Mouse (Mus musculus): ENCODE measurements at regions not wholly inside any gene's neighbourhood (a gene's known extent, or its start where the extent isn't known, plus 50 kb on each side); places are given as distances from the start of the nearest gene placed in this dataset.

- ATAC-seq (ENCODE audit: insufficient read depth, low FRiP score, low read depth) = no peak
- Histone ChIP-seq H3K4me1 (no peaks in the 10 kb centered on the region), H3K4me3 (replicated peaks) (no peak overlapping the region), H3K9ac (no peak overlapping the region), H3K27ac (peak overlapping the region; percentile 59), H3K36me3 (no peaks in the 10 kb centered on the region), H3K4me2 (no peak overlapping the region), H3K9me3 (no peaks in the 10 kb centered on the region), H3K27me3 (replicated peaks) (no peaks in the 10 kb centered on the region)
- 80% methylated on average over 11 of the region's 11 CpGs for WGBS
These were observed 240.9 kb downstream of the 3110018I06Rik start for GRCm38 (mm10) chr12:107729301-107729700.

GRCm38 (mm10) chr12:107730940-107731339 is 242.5 kb downstream of the 3110018I06Rik start:
- no peak overlapping the region for H3K4me2 ChIP-seq
- no peak overlapping the region for H3K9ac ChIP-seq
- H3K36me3 ChIP-seq = no peaks in the 10 kb centered on the region
- H3K27me3 ChIP-seq (replicated peaks) = no peaks in the 10 kb centered on the region
- no peaks in the 10 kb centered on the region for H3K4me1 ChIP-seq
- H3K27ac ChIP-seq = no peak overlapping the region
- H3K9me3 ChIP-seq = no peaks in the 10 kb centered on the region
- WGBS = 75% methylated on average over 4 of the region's 4 CpGs
- ATAC-seq (ENCODE audit: insufficient read depth, low FRiP score, low read depth) = no peak
- no peak overlapping the region for H3K4me3 ChIP-seq (replicated peaks)

GRCm38 (mm10) chr12:107734536-107734935 is 246.1 kb downstream of the 3110018I06Rik start:
- Histone ChIP-seq H3K36me3 (no peaks in the 10 kb centered on the region), H3K4me1 (no peaks in the 10 kb centered on the region), H3K4me3 (replicated peaks) (no peak overlapping the region), H3K27me3 (replicated peaks) (no peaks in the 10 kb centered on the region), H3K4me2 (no peak overlapping the region), H3K27ac (no peak overlapping the region), H3K9me3 (no peaks in the 10 kb centered on the region), H3K9ac (no peak overlapping the region)
- ATAC-seq (ENCODE audit: insufficient read depth, low FRiP score, low read depth) = no peak
- 89% methylated on average over 6 of the region's 6 CpGs for WGBS

DNA sequence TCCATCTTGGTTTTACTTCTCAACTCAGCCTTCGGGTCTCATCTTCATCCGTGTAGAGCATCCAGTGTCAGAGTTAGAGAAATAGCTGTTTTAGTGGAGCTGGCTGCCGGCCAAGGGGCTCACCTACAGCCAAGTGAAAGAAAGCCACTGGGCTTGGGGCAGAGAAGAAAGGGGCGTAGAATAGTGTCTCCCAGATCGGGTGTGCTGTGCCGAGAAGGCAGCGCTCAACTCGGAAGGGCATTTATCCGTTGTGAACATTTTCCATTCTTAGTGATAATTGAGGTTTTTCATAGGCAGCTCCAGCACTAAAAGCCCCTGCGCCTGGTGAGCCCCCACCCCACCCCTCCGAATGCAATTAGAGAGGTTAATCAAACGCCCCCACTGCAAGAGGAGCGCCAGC is 254.2 kb downstream of the 3110018I06Rik start:
- Histone ChIP-seq H3K36me3 (no peaks in the 10 kb centered on the region), H3K9ac (no peak overlapping the region), H3K27me3 (replicated peaks) (no peaks in the 10 kb centered on the region), H3K4me1 (no peaks in the 10 kb centered on the region), H3K4me3 (replicated peaks) (no peak overlapping the region), H3K27ac (no peak overlapping the region), H3K9me3 (no peaks in the 10 kb centered on the region), H3K4me2 (no peak overlapping the region)
- WGBS = 67% methylated on average over 13 of the region's 13 CpGs
- ATAC-seq (ENCODE audit: insufficient read depth, low FRiP score, low read depth) = no peak

DNA sequence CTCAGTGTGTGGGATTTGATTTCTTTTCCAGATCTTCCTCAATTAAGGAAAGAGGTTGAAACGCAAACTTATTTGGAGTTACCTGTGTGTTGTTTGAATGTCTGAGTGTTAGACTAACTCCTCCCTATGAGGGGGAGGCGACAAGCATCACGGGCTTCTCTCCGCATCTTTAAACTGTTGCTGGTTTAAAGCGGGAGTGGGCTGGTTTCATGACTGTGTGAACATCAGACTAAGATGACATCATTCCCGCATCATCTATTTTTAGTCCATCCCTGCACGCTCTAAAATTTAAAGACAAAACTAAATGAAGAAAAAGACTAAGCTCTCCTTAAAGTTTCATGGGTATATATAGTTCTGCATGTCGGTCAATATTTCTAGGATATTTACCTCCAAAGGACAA is 256.4 kb downstream of the 3110018I06Rik start:
- Histone ChIP-seq H3K36me3 (no peaks in the 10 kb centered on the region), H3K9me3 (no peaks in the 10 kb centered on the region), H3K27me3 (replicated peaks) (no peaks in the 10 kb centered on the region), H3K27ac (no peak overlapping the region), H3K4me1 (no peaks in the 10 kb centered on the region), H3K9ac (no peak overlapping the region), H3K4me3 (replicated peaks) (no peak overlapping the region), H3K4me2 (no peak overlapping the region)
- WGBS = 86% methylated on average over 8 of the region's 8 CpGs
- no peak for ATAC-seq (ENCODE audit: insufficient read depth, low FRiP score, low read depth)

- no peak for ATAC-seq (ENCODE audit: insufficient read depth, low FRiP score, low read depth)
- no peak overlapping the region for H3K4me2 ChIP-seq
- H3K4me3 ChIP-seq (replicated peaks) = no peak overlapping the region
- H3K27me3 ChIP-seq (replicated peaks) = no peaks in the 10 kb centered on the region
- 57% methylated on average over 18 of the region's 18 CpGs for WGBS
- H3K9me3 ChIP-seq = no peaks in the 10 kb centered on the region
- no peak overlapping the region for H3K9ac ChIP-seq
- H3K27ac ChIP-seq = no peak overlapping the region
- peaks cover 12% of the 10 kb centered on the region for H3K4me1 ChIP-seq
- no peaks in the 10 kb centered on the region for H3K36me3 ChIP-seq
These were observed 254.7 kb downstream of the Bcl11b start for GRCm38 (mm10) chr12:107748481-107749380.

GRCm38 (mm10) chr12:107749381-107750085 is 253.9 kb downstream of the Bcl11b start:
- Histone ChIP-seq H3K9ac (no peak overlapping the region), H3K4me3 (replicated peaks) (no peak overlapping the region), H3K9me3 (no peaks in the 10 kb centered on the region), H3K4me2 (no peak overlapping the region), H3K27ac (no peak overlapping the region), H3K27me3 (replicated peaks) (no peaks in the 10 kb centered on the region), H3K4me1 (peaks cover 12% of the 10 kb centered on the region), H3K36me3 (no peaks in the 10 kb centered on the region)
- 66% methylated on average over 11 of the region's 11 CpGs for WGBS
- no peak for ATAC-seq (ENCODE audit: insufficient read depth, low FRiP score, low read depth)

GRCm38 (mm10) chr12:107750285-107750927 is 253.0 kb downstream of the Bcl11b start:
- Histone ChIP-seq H3K4me2 (no peak overlapping the region), H3K4me1 (peaks cover 12% of the 10 kb centered on the region), H3K4me3 (replicated peaks) (no peak overlapping the region), H3K27ac (no peak overlapping the region), H3K36me3 (no peaks in the 10 kb centered on the region), H3K9me3 (no peaks in the 10 kb centered on the region), H3K27me3 (replicated peaks) (no peaks in the 10 kb centered on the region), H3K9ac (no peak overlapping the region)
- 86% methylated on average over 8 of the region's 8 CpGs for WGBS
- ATAC-seq (ENCODE audit: insufficient read depth, low FRiP score, low read depth) = no peak

DNA sequence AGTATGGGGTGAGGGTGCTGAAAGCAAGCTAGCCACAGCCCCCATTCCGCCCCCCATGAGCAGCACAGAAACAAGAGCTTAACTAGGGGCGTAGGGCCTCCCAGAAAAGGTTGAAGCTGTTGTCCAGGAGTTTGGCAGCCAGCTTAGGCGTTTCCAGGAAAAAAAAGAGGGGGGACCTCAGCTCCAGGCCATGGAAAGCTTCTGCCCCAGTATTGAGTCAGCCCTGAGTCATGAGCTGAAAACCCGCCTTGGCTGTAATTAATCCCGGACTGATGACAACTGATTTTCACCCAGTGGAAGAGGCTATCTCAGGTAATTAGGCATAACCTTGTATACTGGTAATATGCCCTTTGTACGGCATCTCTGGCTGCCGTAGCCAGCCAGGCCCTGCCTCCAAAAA is 251.3 kb downstream of the Bcl11b start:
- H3K4me3 ChIP-seq (replicated peaks) = no peak overlapping the region
- ATAC-seq (ENCODE audit: insufficient read depth, low FRiP score, low read depth) = peak; percentile 33; the same call in 1 of the 2 replicates
- no peak overlapping the region for H3K9ac ChIP-seq
- H3K27me3 ChIP-seq (replicated peaks) = no peaks in the 10 kb centered on the region
- WGBS = 55% methylated on average over 7 of the region's 7 CpGs
- no peaks in the 10 kb centered on the region for H3K36me3 ChIP-seq
- peak overlapping the region; percentile 4; the same call in 1 of the 2 replicates for H3K4me2 ChIP-seq
- H3K4me1 ChIP-seq = peaks cover 20% of the 10 kb centered on the region
- H3K9me3 ChIP-seq = no peaks in the 10 kb centered on the region
- no peak overlapping the region for H3K27ac ChIP-seq

DNA sequence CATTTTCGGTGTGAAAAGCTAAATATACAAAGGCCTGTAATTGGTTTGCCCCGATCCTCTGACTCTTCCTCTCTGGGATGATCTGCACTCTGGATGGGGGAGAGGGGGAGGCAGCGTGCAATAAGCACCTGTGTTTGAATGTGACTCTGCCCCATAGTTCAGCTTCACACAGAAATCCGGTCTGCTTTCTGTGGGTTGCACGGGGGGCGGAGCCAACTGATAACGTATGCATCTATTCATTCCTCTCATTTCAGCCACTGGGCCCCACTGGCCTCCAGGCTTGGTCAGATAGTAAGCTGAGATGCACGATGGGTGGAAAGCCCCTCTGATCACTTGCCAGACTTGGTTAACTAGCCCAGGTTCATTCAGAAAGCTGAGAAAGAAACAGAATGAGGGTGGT is 250.8 kb downstream of the Bcl11b start:
- no peak overlapping the region for H3K27ac ChIP-seq

DNA sequence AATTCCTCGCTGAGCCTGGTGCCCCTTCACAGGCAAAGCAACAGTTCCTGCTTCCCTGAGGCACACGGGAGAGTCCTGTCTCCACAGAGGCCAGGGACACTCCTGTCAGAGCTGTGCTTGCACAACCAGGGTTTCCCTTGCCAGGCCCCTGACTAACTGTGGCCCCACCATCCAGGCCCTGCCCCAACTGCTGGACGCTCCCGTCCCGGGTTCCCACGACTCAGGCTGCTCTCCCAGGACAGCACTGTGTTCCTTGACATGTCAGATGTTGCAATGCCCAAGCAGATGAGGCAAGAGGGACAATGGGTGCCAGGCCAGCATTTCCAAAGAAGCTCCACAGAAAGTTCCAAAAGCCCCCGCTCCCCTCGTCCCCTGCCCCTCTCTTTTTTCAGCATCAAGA is 250.4 kb downstream of the Bcl11b start:
- Histone ChIP-seq H3K9ac (no peak overlapping the region), H3K4me1 (peaks cover 24% of the 10 kb centered on the region), H3K36me3 (no peaks in the 10 kb centered on the region), H3K27me3 (replicated peaks) (no peaks in the 10 kb centered on the region), H3K27ac (no peak overlapping the region), H3K4me2 (no peak overlapping the region), H3K4me3 (replicated peaks) (no peak overlapping the region), H3K9me3 (no peaks in the 10 kb centered on the region)
- no peak for ATAC-seq (ENCODE audit: insufficient read depth, low FRiP score, low read depth)
- WGBS = 57% methylated on average over 8 of the region's 8 CpGs

More for the DNA sequence above, 250.8 kb downstream of the Bcl11b start:
- Histone ChIP-seq H3K4me1 (peaks cover 21% of the 10 kb centered on the region), H3K36me3 (no peaks in the 10 kb centered on the region), H3K4me2 (peak overlapping the region; percentile 4; the same call in 1 of the 2 replicates), H3K4me3 (replicated peaks) (no peak overlapping the region), H3K9me3 (no peaks in the 10 kb centered on the region), H3K9ac (no peak overlapping the region), H3K27me3 (replicated peaks) (no peaks in the 10 kb centered on the region)
- no peak; the same call in 1 of the 2 replicates for ATAC-seq (ENCODE audit: insufficient read depth, low FRiP score, low read depth)
- 24% methylated on average over 8 of the region's 8 CpGs for WGBS

GRCm38 (mm10) chr12:107753536-107753935 is 249.9 kb downstream of the Bcl11b start:
- H3K4me3 ChIP-seq (replicated peaks) = no peak overlapping the region
- 62% methylated on average over 6 of the region's 6 CpGs for WGBS
- H3K4me1 ChIP-seq = peaks cover 29% of the 10 kb centered on the region
- H3K9ac ChIP-seq = no peak overlapping the region
- no peaks in the 10 kb centered on the region for H3K27me3 ChIP-seq (replicated peaks)
- no peaks in the 10 kb centered on the region for H3K36me3 ChIP-seq
- H3K4me2 ChIP-seq = no peak overlapping the region
- no peak overlapping the region for H3K27ac ChIP-seq
- H3K9me3 ChIP-seq = no peaks in the 10 kb centered on the region
- no peak for ATAC-seq (ENCODE audit: insufficient read depth, low FRiP score, low read depth)
